Mouse (Mus musculus) forebrain, embryonic 15.5 days (tissue): ENCODE measurements around the gene Blm. TPM values are rescaled to one million over a fixed set of nuclear protein-coding genes. Genes with fewer than 3 reads are reported as not detected.
A peak's percentile ranks its signal among the peaks of the same experiment; 100 is the strongest.

Experiments used
- ATAC-seq: fragments of 200-750 bp; cut with Nextera tagmentation; replicated peaks from 2 replicates; pipeline ENCODE4 v1.8.0; 2017; ENCODE audit warnings: mild to moderate bottlenecking, moderate TSS enrichment, moderate library complexity
- H3K27ac ChIP-seq: fragments of 300-500 bp; sonication (generic); replicated peaks from 2 replicates; pipeline ENCODE4 v1.5.1; 2015; ENCODE audit warnings: mild to moderate bottlenecking, inconsistent platforms
- H3K27me3 ChIP-seq: fragments of 300-500 bp; sonication (generic); 2 replicates; pipeline ENCODE4 v1.6.1; 2015; ENCODE audit warnings: inconsistent platforms
- H3K36me3 ChIP-seq: fragments of 300-500 bp; sonication (generic); 2 replicates; pipeline ENCODE4 v1.6.1; 2015; ENCODE audit warnings: mild to moderate bottlenecking, inconsistent platforms
- H3K4me1 ChIP-seq: fragments of 300-500 bp; sonication (generic); 2 replicates; pipeline ENCODE4 v1.6.1; 2015; ENCODE audit warnings: inconsistent platforms
- H3K4me2 ChIP-seq: fragments of 300-500 bp; sonication (generic); replicated peaks from 2 replicates; pipeline ENCODE4 v1.6.1; 2015; ENCODE audit warnings: mild to moderate bottlenecking, inconsistent platforms
- H3K4me3 ChIP-seq: fragments of 300-500 bp; sonication (generic); 2 replicates; pipeline ENCODE4 v1.5.1; 2015; ENCODE audit warnings: mild to moderate bottlenecking, inconsistent platforms
- H3K9ac ChIP-seq: fragments of 300-500 bp; sonication (generic); replicated peaks from 2 replicates; pipeline ENCODE4 v1.6.1; 2015; ENCODE audit warnings: mild to moderate bottlenecking, inconsistent platforms
- H3K9me3 ChIP-seq: fragments of 300-500 bp; sonication (generic); 2 replicates; pipeline ENCODE4 v1.6.1; 2016; ENCODE audit warnings: inconsistent platforms
- WGBS: fragments of 180-500 bp; shearing (Covaris S2); methylation state at CpG from one replicate; pipeline ENCODE4 v1.1.7; 2015; ENCODE audit warnings: mixed read lengths; 5-methylcytosine and 5-hydroxymethylcytosine counted together
- polyA plus RNA-seq: library from polyadenylated mRNA; unstranded; fragments of >200 nt; fragmentation: Nextera tagmentation; extraction: Ambion mirVana; gene quantifications from 2 replicates; pipeline ENCODE4 v1.2.1, GENCODE M21; 2015

Gene Blm
- polyA plus RNA-seq, 1 experiment from 2014 or later, result 14.5 TPM

DNA sequence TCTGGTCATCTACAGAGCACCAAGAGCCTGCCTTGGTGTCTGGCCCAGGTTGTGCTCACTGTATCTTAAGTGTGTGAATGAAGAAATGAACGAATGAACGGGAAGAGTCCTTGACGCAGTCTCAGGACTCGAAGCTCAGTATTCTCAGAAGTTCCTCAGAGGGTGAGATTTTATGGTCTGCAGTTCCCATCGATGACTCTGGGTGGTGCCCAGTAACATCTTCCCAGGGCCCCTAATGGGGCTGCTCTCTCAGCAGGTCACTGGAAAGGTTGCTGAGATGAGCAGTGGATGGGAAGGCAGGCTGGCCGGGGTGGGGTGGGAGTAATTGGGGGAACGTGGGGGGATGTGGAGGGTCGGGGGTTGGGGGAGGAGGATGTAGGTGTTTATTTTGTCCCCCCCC, 23.2 kb upstream of the Blm start:
- Histone ChIP-seq H3K27me3 (no peaks in the 10 kb centered on the region), H3K4me1 (no peaks in the 10 kb centered on the region), H3K27ac (no peak overlapping the region), H3K4me3 (no peak overlapping the region), H3K9ac (no peak overlapping the region), H3K9me3 (no peaks in the 10 kb centered on the region), H3K4me2 (no peak overlapping the region), H3K36me3 (no peaks in the 10 kb centered on the region)
- WGBS, result 69% methylated on average over 8 of the region's 8 CpGs
- ATAC-seq, result no peak

- ATAC-seq, result no peak
- Histone ChIP-seq H3K4me1 (no peaks in the 10 kb centered on the region), H3K36me3 (no peaks in the 10 kb centered on the region), H3K9me3 (no peaks in the 10 kb centered on the region), H3K4me2 (no peak overlapping the region), H3K27me3 (no peaks in the 10 kb centered on the region), H3K9ac (no peak overlapping the region), H3K27ac (no peak overlapping the region), H3K4me3 (no peak overlapping the region)
- 77% methylated on average over 4 of the region's 4 CpGs for WGBS
Observed at GRCm38 (mm10) chr7:80557161-80557560, 22.2 kb upstream of the Blm start.

GRCm38 (mm10) chr7:80556166-80556565, 21.2 kb upstream of the Blm start:
- H3K27ac ChIP-seq, result no peak overlapping the region
- H3K9me3 ChIP-seq, result no peaks in the 10 kb centered on the region
- H3K4me3 ChIP-seq, result no peak overlapping the region
- no peak overlapping the region for H3K4me2 ChIP-seq
- no peaks in the 10 kb centered on the region for H3K4me1 ChIP-seq
- ATAC-seq, result no peak
- no peaks in the 10 kb centered on the region for H3K36me3 ChIP-seq
- no peaks in the 10 kb centered on the region for H3K27me3 ChIP-seq
- H3K9ac ChIP-seq, result no peak overlapping the region
- WGBS, result 83% methylated on average over 3 of the region's 3 CpGs

GRCm38 (mm10) chr7:80555146-80555545, 20.2 kb upstream of the Blm start:
- WGBS, result 74% methylated on average over 3 of the region's 3 CpGs
- Histone ChIP-seq H3K4me1 (no peaks in the 10 kb centered on the region), H3K4me2 (no peak overlapping the region), H3K9me3 (no peaks in the 10 kb centered on the region), H3K9ac (no peak overlapping the region), H3K36me3 (no peaks in the 10 kb centered on the region), H3K27ac (peak overlapping the region; percentile 12; the same call in 1 of the 2 replicates), H3K27me3 (no peaks in the 10 kb centered on the region), H3K4me3 (no peak overlapping the region)
- ATAC-seq, result no peak

DNA sequence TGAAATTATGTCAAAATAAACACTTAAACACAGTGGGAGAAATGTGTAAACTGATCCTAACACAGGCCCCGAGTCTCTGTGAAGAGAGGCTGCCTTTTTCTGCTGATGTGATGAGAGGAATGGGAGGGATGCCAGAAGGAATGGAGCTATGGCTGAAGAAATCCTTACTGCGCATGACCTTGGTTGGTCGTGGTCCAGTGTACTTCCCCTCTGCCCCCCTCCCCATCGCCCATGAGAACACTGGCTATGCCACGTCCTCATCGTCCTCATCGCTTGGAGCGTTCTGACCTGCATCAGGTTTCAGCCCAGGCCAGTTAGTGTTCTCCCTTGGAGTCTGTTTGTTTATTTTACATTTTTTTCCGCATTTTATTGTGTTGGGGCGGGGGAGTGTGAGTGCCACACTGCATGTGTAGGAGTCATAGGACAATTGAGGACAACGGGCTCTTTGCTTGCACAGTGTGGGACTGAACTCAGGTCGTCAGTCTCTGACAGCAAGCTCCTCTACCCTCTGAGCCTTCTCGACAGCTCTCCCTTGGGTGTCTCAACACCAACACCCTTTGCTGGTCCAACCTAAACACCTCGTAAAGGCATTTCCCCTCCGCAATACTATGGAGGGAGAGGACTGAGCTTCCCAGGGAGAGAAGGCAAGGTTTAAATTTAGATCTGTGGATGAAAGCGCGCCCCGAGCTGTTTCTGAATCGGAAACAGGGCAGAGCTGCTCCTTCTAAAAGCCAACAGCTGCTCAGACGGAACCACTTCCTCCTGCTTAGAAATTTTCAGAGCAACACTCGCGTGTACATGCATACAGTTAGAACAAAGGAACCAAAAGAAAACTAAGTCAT, 19.5 kb upstream of the Blm start:
- no peak for ATAC-seq
- peak overlapping the region; percentile 12; the same call in 1 of the 2 replicates for H3K27ac ChIP-seq
- WGBS, result 78% methylated on average over 22 of the region's 22 CpGs

DNA sequence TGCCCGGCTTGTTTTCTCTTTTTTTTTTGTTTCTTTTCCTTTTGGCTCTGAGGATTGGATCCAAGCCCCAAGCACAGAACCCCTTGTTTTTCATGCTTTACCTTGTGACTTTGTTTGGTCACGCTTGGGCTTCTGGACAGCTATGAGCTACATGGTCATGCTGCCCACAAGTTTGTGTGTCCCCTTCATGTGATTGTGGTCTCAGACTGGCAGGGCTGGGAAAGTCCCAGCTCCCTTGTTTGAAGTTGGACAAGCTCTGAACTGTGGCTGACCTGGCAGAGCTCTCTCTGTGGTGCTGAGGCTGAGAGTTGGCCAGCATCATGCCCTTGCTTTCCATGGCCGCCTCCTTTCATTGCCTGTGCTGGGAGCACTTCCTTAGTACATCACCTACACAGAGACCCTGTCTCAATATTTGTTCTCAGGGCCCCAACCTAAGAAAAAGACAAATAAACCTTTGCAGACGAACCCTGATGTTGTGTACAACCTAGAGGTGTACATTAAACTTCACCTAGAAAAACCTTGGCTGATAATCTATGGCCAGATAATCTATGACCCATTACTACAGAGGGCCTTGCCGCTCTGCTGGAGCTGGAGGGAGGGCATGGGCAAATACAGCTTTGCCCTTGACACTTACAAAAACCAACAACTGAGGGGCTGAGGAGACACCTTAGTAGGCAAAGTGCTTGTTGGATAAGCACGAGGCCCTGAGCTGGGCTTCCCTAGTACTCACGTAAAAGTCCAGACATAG, 13.8 kb upstream of the Blm start:
- Histone ChIP-seq H3K9ac (no peak overlapping the region), H3K36me3 (no peaks in the 10 kb centered on the region), H3K9me3 (no peaks in the 10 kb centered on the region), H3K27me3 (no peaks in the 10 kb centered on the region), H3K27ac (no peak overlapping the region), H3K4me2 (no peak overlapping the region), H3K4me3 (no peak overlapping the region), H3K4me1 (no peaks in the 10 kb centered on the region)
- no peak for ATAC-seq
- WGBS, result 82% methylated on average over 7 of the region's 7 CpGs

More for the DNA sequence above, 19.5 kb upstream of the Blm start:
- Histone ChIP-seq H3K36me3 (no peaks in the 10 kb centered on the region), H3K4me1 (no peaks in the 10 kb centered on the region), H3K9me3 (no peaks in the 10 kb centered on the region), H3K4me3 (no peak overlapping the region), H3K4me2 (no peak overlapping the region), H3K9ac (no peak overlapping the region), H3K27me3 (no peaks in the 10 kb centered on the region)

DNA sequence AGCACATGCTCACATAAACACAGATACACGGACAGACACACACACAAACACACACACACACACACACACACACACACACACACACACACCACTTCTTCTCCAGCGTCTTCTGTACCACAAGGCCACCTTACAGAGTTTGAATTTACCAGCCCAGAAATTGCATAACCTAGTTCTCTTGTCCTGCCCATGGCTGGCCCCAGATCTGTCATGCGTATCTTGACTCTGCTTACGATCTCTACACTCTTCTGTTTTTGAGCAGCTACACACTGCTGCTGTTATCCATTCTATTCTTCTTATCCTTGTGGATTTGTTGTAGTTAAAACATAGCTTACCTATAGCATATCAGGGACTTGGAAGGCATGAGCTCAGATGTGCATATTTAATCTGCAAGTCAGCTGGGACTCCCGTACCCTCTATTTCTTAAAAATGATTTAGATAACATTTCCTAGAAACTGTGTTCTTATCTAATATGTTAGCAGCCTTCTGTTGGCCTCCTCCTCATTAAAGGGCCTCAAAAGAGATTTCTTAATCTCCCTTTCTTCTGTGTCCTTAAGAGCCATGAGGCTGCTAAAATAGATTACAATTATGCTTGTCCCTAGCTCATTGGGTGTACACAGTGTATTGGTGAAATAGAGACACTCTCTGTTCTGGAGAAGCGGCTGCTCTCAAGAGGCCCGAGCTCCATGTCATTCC, 7.4 kb upstream of the Blm start:
- ATAC-seq, result no peak
- WGBS, result 80% methylated on average over 7 of the region's 7 CpGs
- Histone ChIP-seq H3K4me1 (no peaks in the 10 kb centered on the region), H3K36me3 (no peaks in the 10 kb centered on the region), H3K9ac (no peak overlapping the region), H3K9me3 (no peaks in the 10 kb centered on the region), H3K4me3 (no peak overlapping the region), H3K4me2 (no peak overlapping the region), H3K27ac (no peak overlapping the region), H3K27me3 (no peaks in the 10 kb centered on the region)

- WGBS, result 68% methylated on average over 5 of the region's 5 CpGs
Observed at GRCm38 (mm10) chr7:80539581-80539980, 4.7 kb upstream of the Blm start.

GRCm38 (mm10) chr7:80534291-80535008, 469 bp downstream of the Blm start:
- no peaks in the 10 kb centered on the region for H3K36me3 ChIP-seq
- H3K9ac ChIP-seq, result peak overlapping the region; percentile 60
- H3K27me3 ChIP-seq, result no peaks in the 10 kb centered on the region
- under 1% methylated on average over 32 of the region's 32 CpGs for WGBS
- peak overlapping the region; percentile 67 for H3K4me3 ChIP-seq
- ATAC-seq, result peak; percentile 21
- H3K4me1 ChIP-seq, result peaks cover 16% of the 10 kb centered on the region
- 0 out of 2 replicates have a peak overlapping the region, but pooled peaks have one; percentile 38 for H3K27ac ChIP-seq
- peak overlapping the region; percentile 84 for H3K4me2 ChIP-seq
- H3K9me3 ChIP-seq, result no peaks in the 10 kb centered on the region

More at GRCm38 (mm10) chr7:80539581-80539980, 4.7 kb upstream of the Blm start:
- no peak overlapping the region for H3K4me3 ChIP-seq
- H3K9ac ChIP-seq, result no peak overlapping the region
- H3K4me2 ChIP-seq, result no peak overlapping the region
- H3K27ac ChIP-seq, result no peak overlapping the region
- H3K4me1 ChIP-seq, result no peaks in the 10 kb centered on the region
- no peak for ATAC-seq
- no peaks in the 10 kb centered on the region for H3K9me3 ChIP-seq
- H3K27me3 ChIP-seq, result no peaks in the 10 kb centered on the region
- H3K36me3 ChIP-seq, result no peaks in the 10 kb centered on the region

GRCm38 (mm10) chr7:80531087-80531486, 3.8 kb downstream of the Blm start:
- Histone ChIP-seq H3K9ac (no peak overlapping the region), H3K4me2 (no peak overlapping the region), H3K4me3 (no peak overlapping the region), H3K4me1 (peaks cover 16% of the 10 kb centered on the region), H3K27me3 (no peaks in the 10 kb centered on the region), H3K27ac (no peak overlapping the region), H3K9me3 (no peaks in the 10 kb centered on the region), H3K36me3 (no peaks in the 10 kb centered on the region)
- no peak for ATAC-seq
- WGBS, result 95% methylated on average over 6 of the region's 6 CpGs

DNA sequence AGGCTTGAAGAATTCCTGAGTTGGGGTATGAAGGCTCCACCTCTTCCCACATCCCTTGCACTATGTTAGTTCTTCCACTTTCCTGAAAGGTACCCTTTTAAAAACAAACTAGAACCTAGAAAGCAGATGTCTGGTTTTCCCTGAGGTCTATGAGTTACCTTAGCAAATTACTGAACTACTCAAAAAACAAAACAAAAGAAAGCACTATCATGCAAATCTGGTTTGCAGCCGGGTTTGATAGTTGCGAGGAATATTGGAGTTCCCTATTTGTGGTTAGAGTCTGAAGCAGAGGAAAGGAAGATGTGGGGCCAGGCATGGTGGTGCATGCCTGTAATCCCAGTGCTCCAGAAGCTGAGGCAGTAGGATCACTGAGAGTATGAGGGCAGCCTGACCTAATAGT, 4.3 kb downstream of the Blm start:
- Histone ChIP-seq H3K4me1 (peaks cover 16% of the 10 kb centered on the region), H3K9ac (no peak overlapping the region), H3K4me3 (no peak overlapping the region), H3K27me3 (no peaks in the 10 kb centered on the region), H3K27ac (no peak overlapping the region), H3K4me2 (no peak overlapping the region), H3K36me3 (no peaks in the 10 kb centered on the region), H3K9me3 (no peaks in the 10 kb centered on the region)
- 86% methylated on average over 2 of the region's 2 CpGs for WGBS
- ATAC-seq, result no peak
